15 mouse cellular contexts compared by ENCODE assay signal in genomic region chr1:162219781-162220180, GRCm38 (mm10).
DNase-seq lines count a peak whose midpoint lies in the region; ATAC-seq and TF ChIP-seq lines count a peak whose summit lies in the region.
"Had no signal": no experiment of that assay in that cellular context is flagged by ENCODE, and none has a peak within 500 bp of the region (broad histone marks: within the 10 kb centered on the region; RNA-seq: fewer than 3 reads in every experiment).

No protein-coding gene starts in this region.

- H3K36me3 ChIP-seq in hindbrain, embryonic 12.5 days: no peaks in the 10 kb centered on the region
- H3K36me3 ChIP-seq in hindbrain, embryonic 16.5 days (ENCODE audit: control insufficient read depth, insufficient read depth, low read length): no peaks in the 10 kb centered on the region
- H3K36me3 ChIP-seq in C2C12 (ENCODE audit: control insufficient read depth, insufficient read depth): peaks cover 51% of the 10 kb centered on the region
- peaks cover 33% of the 10 kb centered on the region for H3K36me3 ChIP-seq in limb, embryonic 10.5 days
- no peaks in the 10 kb centered on the region for H3K36me3 ChIP-seq in midbrain, embryonic 14.5 days (ENCODE audit: control insufficient read depth, insufficient read depth, low read length)
- H3K36me3 ChIP-seq: neural tube, embryonic 12.5 days had no signal

- H3K4me3 ChIP-seq in hindbrain, embryonic 12.5 days: no peak overlapping the region; the same call in 1 of the 2 replicates
- no peak overlapping the region for H3K4me3 ChIP-seq in hindbrain, embryonic 16.5 days (ENCODE audit: low read length)
- peak overlapping the region; percentile 78 for H3K4me3 ChIP-seq in C2C12 (ENCODE audit: insufficient read depth, poor library complexity, severe bottlenecking)
- H3K4me3 ChIP-seq in limb, embryonic 10.5 days: peak overlapping the region; percentile 69
- H3K4me3 ChIP-seq in midbrain, embryonic 14.5 days (replicated peaks; ENCODE audit: low read depth, low read length): no peak overlapping the region
- H3K4me3 ChIP-seq: neural tube, embryonic 12.5 days had no signal

- WGBS in hindbrain, embryonic 12.5 days: 67% methylated on average over 1 of the region's 1 CpGs
- 91% methylated on average over 1 of the region's 1 CpGs for WGBS in hindbrain, embryonic 16.5 days
- 79% methylated on average over 1 of the region's 1 CpGs for WGBS in limb, embryonic 10.5 days
- 94% methylated on average over 1 of the region's 1 CpGs for whole genome bisulfite sequencing in midbrain, embryonic 14.5 days

- no peaks in the 10 kb centered on the region for H3K4me1 ChIP-seq in hindbrain, embryonic 12.5 days
- H3K4me1 ChIP-seq in hindbrain, embryonic 16.5 days (ENCODE audit: control insufficient read depth, insufficient read depth, low read depth, low read length): no peaks in the 10 kb centered on the region
- H3K4me1 ChIP-seq in limb, embryonic 10.5 days: peaks cover 25% of the 10 kb centered on the region
- no peaks in the 10 kb centered on the region for H3K4me1 ChIP-seq in midbrain, embryonic 14.5 days (ENCODE audit: control insufficient read depth, insufficient read depth, low read length)

- no peak for TF ChIP-seq CTCF in C2C12 (IDR thresholded peaks at IDR 0.05; ENCODE audit: control insufficient read depth, insufficient read depth, insufficient read length)

- DNase-seq in adipocyte (ENCODE audit: low spot score): peak; percentile 33
- no peak for DNase-seq in limb, embryonic 10.5 days (ENCODE audit: low spot score)
- DNase-seq in midbrain, embryonic 14.5 days: no peak
- DNase-seq: cerebellum, adult 8-10 months; heart, postnatal 4 days; kidney, postnatal 25 days; retina, postnatal 1 day; spleen, adult 18-20 months; thymus, adult 18-20 months had no signal

- no peak for ATAC-seq in hindbrain, embryonic 12.5 days (ENCODE audit: low FRiP score)
- ATAC-seq in hindbrain, embryonic 16.5 days: no peak
- ATAC-seq in inflammation-experienced regulatory T-cells, adult 6 months: no peak
- ATAC-seq in midbrain, embryonic 14.5 days (ENCODE audit: low FRiP score, low TSS enrichment): no peak

- peaks cover 3% of the 10 kb centered on the region for H3K27me3 ChIP-seq in hindbrain, embryonic 12.5 days
- no peaks in the 10 kb centered on the region for H3K27me3 ChIP-seq in hindbrain, embryonic 16.5 days (replicated peaks; ENCODE audit: control insufficient read depth, insufficient read depth, low read length)
- H3K27me3 ChIP-seq in C2C12 (ENCODE audit: control insufficient read depth, insufficient read depth, insufficient read length): no peaks in the 10 kb centered on the region
- H3K27me3 ChIP-seq in limb, embryonic 10.5 days (ENCODE audit: low read depth, poor library complexity, severe bottlenecking): no peaks in the 10 kb centered on the region
- H3K27me3 ChIP-seq in midbrain, embryonic 14.5 days (ENCODE audit: control insufficient read depth, insufficient read depth, low read length): no peaks in the 10 kb centered on the region
- H3K27me3 ChIP-seq: neural tube, embryonic 12.5 days had no signal

- no peak overlapping the region for H3K4me2 ChIP-seq in hindbrain, embryonic 12.5 days (replicated peaks)
- H3K4me2 ChIP-seq in hindbrain, embryonic 16.5 days (ENCODE audit: low read length): no peak overlapping the region
- H3K4me2 ChIP-seq in midbrain, embryonic 14.5 days (ENCODE audit: low read length): no peak overlapping the region
- H3K4me2 ChIP-seq: midbrain, embryonic 11.5 days; neural tube, embryonic 12.5 days had no signal

- H3K79me3 ChIP-seq in C2C12 (ENCODE audit: low read depth): peaks cover 52% of the 10 kb centered on the region

- H3ac ChIP-seq in C2C12 (ENCODE audit: control insufficient read depth, insufficient read length, low read depth): no peak overlapping the region

- H3K9me3 ChIP-seq in hindbrain, embryonic 12.5 days (replicated peaks): no peaks in the 10 kb centered on the region
- H3K9me3 ChIP-seq in hindbrain, embryonic 16.5 days (ENCODE audit: control insufficient read depth, low read length): no peaks in the 10 kb centered on the region
- H3K9me3 ChIP-seq in limb, embryonic 10.5 days (replicated peaks): no peaks in the 10 kb centered on the region
- H3K9me3 ChIP-seq in midbrain, embryonic 14.5 days (ENCODE audit: control insufficient read depth, low read length): no peaks in the 10 kb centered on the region
- H3K9me3 ChIP-seq: neural tube, embryonic 12.5 days had no signal

- H3K9ac ChIP-seq in hindbrain, embryonic 12.5 days: no peak overlapping the region
- no peak overlapping the region for H3K9ac ChIP-seq in hindbrain, embryonic 16.5 days (ENCODE audit: low read depth, low read length)
- no peak overlapping the region for H3K9ac ChIP-seq in midbrain, embryonic 14.5 days (replicated peaks; ENCODE audit: low read length)

- H3K27ac ChIP-seq in hindbrain, embryonic 12.5 days: 0 out of 2 replicates have a peak overlapping the region, but pooled peaks have one; percentile 30
- H3K27ac ChIP-seq in hindbrain, embryonic 16.5 days (ENCODE audit: low read depth, low read length): no peak overlapping the region
- H3K27ac ChIP-seq in limb, embryonic 10.5 days: peak overlapping the region; percentile 97
- no peak overlapping the region for H3K27ac ChIP-seq in midbrain, embryonic 14.5 days (replicated peaks; ENCODE audit: low read depth, low read length)
- H3K27ac ChIP-seq: neural tube, embryonic 12.5 days had no signal

- H3K79me2 ChIP-seq in C2C12 (ENCODE audit: control insufficient read depth, insufficient read depth): peaks cover 61% of the 10 kb centered on the region

TF ChIP-seq in C2C12, 6 proteins besides CTCF, POLR2A, EP300 and RAD21:
- TF ChIP-seq MAX (IDR thresholded peaks at IDR 0.05): no peak
- no peak for TF ChIP-seq USF1 (IDR thresholded peaks at IDR 0.05; ENCODE audit: low read depth)
- no peak for TF ChIP-seq FOSL1 (IDR thresholded peaks at IDR 0.05; ENCODE audit: insufficient read depth, low read length, poor library complexity, severe bottlenecking)
- no peak for TF ChIP-seq MYOG (IDR thresholded peaks at IDR 0.05; ENCODE audit: control insufficient read depth, extremely low read depth, insufficient read length)
- no peak for TF ChIP-seq MYOD1 (IDR thresholded peaks at IDR 0.05; ENCODE audit: control insufficient read depth, insufficient read length, low read depth)
- no peak for TF ChIP-seq CEBPB (IDR thresholded peaks at IDR 0.05; ENCODE audit: low read depth)

Comparison
In these comparisons a context has a peak if more than half of its experiments do, and no peak if none do; other contexts are left out.
1. H3K27ac ChIP-seq: peak in hindbrain, embryonic 12.5 days (single experiment) and limb, embryonic 10.5 days (single experiment); none in hindbrain, embryonic 16.5 days (single experiment) and midbrain, embryonic 14.5 days (single experiment).
2. H3K4me3 ChIP-seq: peak in C2C12 (single experiment) and limb, embryonic 10.5 days (single experiment); none in hindbrain, embryonic 12.5 days (single experiment), hindbrain, embryonic 16.5 days (single experiment) and midbrain, embryonic 14.5 days (single experiment).